Mouse (Mus musculus): ENCODE results near the gene Susd6.

Gene Susd6

DNA sequence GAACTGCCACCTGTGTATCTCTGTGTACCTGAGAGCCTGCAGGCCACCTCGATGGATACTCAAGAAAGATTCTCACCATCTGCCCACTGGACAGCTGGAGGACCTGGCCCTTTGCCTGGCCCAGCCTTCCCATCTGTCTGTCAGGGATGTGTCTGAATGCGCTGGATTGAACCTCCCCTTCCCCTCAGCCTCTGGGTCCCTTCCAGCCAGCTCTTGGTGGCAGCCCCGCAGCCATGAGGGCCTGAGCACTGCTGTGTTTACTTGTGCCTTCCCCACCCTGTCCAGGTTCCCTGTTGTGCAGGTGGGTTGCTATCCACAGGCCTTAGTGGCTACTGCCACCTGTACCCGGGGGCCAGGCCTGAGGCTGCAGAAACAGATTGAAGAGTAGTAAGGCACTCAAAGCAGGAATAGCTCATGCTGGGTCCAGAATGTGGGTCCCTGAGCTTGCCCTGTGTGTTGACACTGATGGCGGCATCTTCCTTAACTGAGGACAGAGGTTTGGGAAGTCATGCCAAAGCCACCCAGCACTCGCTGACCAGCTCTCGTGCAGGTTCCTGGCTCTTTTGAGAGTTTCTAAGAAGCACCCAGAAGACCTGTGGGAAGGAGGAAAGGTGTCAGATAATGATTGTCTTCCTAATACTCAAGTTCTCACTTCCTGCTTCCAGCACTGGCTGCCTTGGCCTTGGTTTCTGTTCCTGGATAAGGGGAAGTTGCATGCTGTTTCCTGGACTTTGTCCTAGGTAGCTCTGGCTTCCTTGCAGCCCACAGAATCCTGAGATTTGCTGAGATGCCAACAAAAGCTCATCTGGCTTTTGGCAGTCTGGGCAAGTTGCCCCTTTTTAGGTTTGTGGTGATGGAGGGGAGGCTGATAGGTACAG lies 87.1 kb downstream of the Susd6 start:
- DNase-seq (ENCODE audit: low read depth, low spot score), result no peak

DNA sequence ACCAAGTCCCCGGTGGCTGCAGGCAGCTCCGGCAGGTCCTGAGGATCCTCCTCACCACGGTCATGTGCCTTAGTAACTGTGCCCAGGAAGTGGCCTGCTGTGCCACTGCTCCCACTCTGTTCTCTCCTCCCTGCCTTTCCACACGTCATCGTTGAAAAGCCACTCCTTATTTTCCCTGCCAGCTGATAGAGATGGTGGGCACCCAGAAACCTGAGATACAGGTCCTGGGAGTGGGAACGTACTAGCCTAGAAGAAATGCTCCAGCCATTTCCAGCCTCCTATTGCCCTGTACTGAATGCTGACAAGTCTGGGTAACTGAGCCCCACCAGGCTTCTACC lies 87.8 kb downstream of the Susd6 start:
- DNase-seq (ENCODE audit: low read depth, low spot score), result no peak

DNA sequence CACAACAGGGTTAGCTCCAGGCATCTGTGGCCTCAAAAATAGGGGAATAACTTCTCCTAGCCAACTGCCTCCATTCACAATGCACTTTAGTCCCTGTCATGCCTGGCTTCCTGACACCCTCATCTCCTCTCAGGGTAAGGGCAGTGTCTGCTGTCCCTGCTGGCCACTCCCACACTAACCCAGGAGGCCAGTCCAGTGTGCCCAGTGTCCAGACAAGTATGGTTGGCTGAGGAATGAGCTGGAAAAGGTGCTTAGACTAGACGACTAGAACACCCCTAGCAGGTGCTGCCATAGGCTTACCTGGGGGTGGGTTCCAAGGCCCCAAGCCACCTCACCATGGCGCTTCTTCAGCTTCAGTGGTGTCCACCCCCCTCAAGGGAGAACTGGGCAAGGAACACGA lies 88.3 kb downstream of the Susd6 start:
- no peak for DNase-seq (ENCODE audit: low read depth, low spot score)

DNA sequence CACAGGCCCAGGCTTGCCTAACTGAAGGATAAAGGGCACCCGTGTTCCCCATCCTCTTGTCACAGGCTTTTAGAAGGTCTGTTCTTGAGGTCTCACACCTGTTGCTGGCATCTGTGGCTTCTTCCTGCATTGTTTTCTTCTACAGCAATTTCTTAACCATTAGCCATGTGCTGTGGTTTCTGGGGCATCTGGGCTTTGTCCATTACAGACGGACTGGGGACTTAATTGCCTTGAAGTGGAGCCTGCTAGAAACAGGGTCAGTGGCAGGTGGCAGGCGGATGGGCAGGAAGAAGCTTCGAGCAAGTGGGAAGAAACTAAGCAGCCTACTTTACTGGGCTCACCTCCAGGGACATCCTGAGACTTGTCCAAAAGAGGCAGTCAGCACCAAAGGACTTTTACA lies 89.0 kb downstream of the Susd6 start:
- no peak for DNase-seq (ENCODE audit: low read depth, low spot score)

DNA sequence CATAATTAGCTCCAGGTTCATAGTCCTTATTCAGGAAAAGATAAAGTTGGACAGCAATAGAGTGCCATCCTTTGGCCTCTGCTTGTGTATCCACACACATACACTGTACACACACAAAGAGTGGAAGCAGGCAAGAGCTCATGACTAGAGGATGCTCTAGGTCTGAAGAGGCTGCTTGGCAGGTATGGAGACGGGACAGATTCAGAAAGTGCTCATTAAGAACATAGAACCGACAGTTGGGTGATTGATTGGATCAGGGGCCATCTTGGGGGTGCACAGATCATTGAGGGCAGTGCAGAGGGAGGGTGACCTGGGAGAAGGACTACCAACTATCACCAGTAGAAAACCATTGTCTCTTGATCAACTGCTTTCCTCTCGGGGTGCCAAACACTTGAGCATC lies 90.8 kb downstream of the Susd6 start:
- no peak for DNase-seq (ENCODE audit: low read depth, low spot score)

DNA sequence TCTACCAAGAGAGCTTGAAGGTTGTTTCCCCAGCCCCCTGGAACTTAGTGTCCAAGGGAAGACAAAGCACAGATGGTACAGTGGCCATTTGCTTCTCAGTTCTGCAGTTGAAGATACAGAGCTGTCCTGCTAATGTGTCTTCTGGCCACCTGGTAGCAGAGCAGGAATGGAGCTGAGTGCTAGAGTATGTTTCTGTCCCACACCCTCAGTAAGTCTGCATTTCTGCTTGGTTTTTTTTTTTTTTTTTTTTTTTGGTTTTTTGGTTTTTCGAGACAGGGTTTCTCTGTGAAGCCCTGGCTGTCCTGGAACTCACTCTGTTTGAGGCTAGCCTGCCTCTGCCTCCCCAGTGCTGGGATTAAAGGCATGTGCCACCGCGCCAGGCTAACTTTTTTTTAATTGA lies 93.0 kb downstream of the Susd6 start:
- no peak for DNase-seq (ENCODE audit: low read depth, low spot score)

DNA sequence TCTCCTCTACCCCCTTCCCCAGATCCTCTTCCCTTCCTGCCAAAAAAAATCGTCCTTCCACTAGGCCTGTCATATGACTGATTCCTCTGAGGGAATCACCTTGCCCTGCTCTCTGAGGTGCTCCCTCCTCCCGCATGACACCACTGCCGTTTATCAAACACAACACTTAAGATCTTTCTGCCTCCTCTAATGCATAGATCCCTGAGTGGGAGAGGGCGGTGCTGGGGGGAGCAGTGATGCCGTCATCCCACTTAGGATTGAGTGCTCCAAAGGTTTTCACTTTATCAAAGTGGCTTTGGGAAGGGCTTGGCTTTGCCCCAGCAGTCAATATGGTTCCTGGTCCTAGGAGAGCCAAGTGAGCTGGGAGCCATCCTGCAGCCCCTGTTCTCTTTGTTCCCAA lies 93.6 kb downstream of the Susd6 start:
- no peak for DNase-seq (ENCODE audit: low read depth, low spot score)

DNA sequence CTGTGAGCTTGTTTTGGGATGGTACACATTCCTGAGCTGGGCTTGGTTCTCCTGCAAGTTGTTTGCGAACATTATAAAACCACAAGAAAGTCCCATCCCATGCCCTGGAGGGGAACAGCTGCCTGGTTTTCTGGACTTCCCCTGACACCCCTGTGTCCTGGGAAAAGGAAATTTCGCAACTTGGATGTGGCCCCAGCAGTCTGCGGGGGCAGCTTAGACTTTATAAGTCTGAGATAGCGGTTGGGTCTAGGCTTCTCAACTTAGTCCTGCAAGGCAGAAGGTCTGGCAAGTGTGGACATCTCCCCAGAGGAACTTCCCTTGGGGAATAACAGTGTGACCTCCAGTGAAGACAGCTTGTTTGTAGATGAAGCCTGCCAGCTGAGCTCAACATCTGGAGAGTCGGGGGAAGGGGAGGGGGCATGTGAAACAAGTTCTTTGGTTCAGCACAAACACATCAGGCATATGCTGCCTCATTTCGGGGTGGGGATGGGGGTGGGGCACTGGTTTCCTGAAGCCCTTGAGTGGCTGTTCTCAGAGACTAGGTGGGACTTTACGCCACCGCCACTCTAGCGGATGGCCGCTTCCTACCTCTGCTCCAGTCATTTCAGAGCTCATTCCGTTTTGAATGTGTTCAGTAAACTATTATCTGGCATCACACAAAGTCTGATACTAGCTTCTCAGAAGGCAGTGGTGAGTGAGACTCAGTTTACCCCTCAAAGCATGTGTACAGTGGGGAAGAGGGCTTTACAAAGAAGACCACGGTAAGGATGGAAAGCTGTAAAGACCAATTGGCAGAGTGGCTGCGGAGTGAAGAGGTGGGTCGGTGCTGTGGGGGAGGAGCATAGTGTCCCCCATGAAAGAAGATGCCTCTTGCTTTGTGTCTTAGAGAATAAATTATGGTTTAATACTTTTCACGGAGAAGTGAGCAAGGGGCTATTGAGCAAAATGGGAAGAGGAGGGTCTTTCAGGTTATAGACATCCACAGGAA lies 95.3 kb downstream of the Susd6 start:
- DNase-seq (ENCODE audit: low read depth, low spot score), result peak; percentile 95

DNA sequence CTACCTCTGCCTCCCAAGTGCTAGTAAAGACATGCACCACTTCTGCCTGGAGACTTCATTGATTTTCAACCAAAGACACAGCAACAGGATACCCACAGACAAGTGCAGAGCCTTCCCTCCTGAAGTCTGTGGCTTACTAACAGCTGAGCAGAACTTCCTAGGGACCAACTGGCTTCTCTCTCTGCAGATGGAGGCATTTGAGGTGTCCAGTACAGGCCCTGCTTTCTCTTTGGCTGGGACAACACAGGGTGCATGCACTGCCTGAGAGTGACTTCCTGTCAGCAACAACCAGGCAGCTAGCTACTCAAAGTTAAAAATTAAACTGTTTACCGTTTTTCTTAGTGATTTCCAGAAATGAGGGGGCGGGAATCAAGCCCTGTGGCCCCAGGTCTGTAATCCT lies 96.7 kb downstream of the Susd6 start:
- no peak for DNase-seq (ENCODE audit: low read depth, low spot score)

DNA sequence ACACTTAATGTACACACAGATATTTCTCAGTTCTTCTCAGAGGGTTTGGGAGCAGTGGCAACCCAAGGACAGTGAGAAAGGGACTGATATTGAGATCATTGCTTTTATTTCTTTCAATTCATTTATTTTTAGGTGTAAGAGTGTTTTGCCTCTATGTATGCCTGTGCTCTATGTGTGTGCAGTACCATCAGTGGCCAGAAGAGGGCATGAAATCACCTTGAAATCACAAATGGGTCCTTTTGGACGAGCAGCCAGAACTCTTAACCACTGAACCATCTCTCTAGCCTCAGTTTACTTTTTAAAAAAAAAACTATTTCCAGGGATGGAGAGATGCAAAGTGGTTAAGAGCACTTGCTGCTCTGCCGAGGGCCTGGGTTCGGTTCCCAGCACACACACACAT lies 99.0 kb downstream of the Susd6 start:
- peak; percentile 38 for DNase-seq (ENCODE audit: low read depth, low spot score)

DNA sequence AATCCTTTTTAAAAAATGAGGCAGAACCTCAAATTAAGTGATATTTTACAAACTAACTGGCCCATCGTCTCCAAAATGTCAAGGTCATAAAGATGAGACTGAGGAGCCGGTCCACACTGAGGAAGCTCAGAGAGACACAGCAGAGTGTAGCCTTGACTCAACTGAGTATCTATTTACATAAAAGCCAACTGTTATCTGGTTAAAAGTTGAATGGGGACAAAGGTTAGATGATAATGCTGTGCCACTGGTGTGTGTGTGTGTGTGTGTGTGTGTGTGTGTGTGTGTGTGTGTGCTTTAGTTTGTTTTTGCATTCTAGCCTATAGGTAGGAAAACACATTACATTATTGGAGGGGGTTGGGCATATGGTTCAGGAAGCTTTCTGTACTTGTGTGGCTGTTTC lies 100.8 kb downstream of the Susd6 start:
- DNase-seq (ENCODE audit: low read depth, low spot score), result no peak

DNA sequence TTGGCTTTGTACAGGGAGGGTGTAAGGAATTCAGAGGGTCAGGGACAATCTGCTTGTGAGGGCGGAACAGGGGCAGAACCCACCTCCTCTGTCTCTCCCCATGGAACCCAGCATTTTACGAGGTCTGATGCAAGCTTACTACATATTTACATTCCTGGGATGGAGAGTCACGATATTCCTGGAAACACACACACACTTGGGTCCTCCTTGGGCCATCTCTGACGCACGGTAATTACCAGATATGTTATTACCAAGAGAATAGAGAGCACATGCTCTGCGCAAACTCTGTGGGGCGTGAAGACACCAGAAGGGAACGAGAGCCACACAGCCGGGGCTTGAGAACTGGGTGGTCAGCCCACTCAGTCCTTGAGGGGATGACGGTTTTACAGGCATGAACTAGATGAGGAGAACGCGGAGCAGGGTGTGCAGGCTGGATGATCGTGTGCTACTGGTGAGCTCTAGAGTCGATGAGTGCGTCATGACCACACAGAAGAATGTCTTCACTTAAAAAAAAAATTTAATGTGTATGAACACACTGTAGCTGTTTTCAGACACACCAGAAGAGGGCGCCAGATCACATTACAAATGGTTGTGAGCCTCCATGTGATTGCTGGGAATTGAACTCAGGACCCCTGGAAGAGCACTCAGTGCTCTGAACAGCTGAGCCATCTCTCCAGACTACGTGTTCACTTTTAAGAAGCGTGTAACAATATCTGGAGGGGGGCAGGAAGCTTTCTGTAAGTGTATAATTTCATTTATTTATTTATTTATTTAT lies 103.6 kb downstream of the Susd6 start:
- DNase-seq (ENCODE audit: low read depth, low spot score), result peak; percentile 28

DNA sequence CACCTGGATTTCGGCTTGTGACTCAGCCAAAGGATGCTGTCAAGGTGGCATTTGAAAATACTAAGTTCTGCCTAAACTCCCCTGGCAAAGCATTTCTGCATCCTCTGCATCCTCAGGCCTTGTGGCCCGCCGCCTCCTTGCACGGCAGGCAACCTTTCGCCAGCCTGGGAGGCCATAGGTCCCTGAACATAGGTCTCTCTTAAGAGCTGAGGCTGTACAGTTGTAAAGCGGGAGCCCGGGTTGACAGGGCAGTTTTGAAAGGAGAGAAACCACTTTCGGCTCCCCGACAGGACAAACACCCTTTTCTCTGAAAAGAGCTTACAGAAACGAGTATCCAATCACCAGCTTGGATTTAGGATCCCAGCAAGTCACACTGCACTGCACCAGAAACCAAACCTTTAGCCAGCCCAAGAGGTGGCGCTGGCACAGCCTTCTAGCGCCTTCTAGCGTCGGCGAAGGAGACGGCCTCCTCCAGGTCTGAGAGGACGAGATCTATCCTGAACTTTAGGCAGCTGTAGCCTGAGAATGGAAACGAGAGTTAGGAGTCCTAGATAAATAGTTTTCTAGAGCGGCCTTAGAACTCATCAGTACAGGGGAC lies 104.8 kb downstream of the Susd6 start:
- DNase-seq (ENCODE audit: low read depth, low spot score), result peak; percentile 84

DNA sequence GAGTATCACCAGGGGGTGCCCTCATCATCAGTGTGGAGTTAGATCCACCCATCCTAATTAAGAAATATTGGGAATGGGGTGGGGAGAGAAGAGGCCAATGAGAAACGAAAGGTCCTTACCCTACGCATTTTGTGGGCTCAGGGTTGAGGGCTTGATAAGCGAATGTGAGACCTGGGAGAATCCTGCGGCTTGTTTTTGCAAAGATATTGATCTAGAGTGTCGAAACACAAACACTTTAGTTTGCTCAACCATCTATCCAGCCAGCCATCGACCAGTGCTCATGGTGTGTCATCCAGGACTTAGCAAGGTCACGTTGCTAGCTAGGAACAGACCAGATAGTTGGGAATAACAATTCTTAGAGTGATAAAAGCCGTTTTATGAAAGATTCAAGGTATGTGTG lies 119.3 kb downstream of the Susd6 start:
- no peak for DNase-seq (ENCODE audit: low read depth, low spot score)

DNA sequence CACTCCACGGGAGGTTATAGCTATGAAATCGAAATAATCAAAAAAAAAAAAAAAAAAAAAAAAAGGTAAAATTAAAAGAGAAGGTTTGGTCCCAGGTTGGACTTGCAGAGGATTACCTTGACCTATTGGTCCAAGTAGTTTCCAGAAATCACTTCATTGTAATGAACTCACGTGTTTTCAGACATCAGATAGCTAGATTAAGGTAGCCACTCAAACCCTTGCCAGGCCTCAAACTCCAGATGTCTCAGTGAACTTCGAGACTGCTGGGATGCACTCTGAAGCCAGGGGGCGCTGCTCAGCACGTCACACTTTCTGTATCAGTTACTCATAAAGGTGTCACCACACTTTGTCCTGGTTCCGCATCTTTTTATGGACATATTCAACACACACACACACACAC lies 127.5 kb downstream of the Susd6 start:
- peak; percentile 30 for DNase-seq (ENCODE audit: low read depth, low spot score)

DNA sequence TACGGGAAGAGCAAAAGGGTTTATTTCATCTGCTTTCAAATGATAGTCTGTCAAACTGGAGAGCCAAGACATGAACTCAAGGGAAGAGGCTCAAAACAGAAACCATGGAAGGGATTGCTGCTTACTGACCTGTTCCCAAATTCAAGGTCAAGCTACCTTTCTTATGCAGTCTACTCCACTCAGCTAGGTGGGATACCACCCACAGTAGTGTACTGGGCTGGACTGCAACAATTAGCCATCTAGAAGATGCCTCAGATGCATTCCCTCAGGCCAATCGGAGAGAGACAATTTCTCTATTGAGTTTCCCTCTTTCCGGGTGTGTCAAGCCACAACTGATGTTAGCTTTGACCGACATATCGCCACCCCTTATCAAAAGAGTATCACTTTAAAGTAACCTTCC lies 131.0 kb downstream of the Susd6 start:
- DNase-seq (ENCODE audit: low read depth, low spot score), result no peak

DNA sequence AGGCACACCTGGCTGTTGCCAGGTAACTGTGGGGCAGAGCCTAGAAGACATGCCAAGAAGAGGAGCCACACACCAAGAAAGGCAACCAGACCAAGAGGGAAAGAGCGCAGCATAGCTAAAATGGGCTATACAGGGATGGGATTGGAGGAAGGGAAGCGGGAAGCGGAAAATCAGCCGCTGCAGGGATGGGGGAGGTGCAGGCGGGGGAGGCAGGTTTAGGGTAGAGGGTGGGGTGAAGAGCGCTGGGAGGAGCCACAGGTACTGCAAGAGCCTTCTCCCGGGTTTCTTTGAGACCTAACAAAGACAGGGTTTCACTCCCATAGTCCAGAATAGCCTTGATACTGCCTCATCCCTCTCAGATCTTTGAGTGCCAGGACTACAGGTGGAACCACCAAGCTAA lies 132.6 kb downstream of the Susd6 start:
- no peak for DNase-seq (ENCODE audit: low read depth, low spot score)

DNA sequence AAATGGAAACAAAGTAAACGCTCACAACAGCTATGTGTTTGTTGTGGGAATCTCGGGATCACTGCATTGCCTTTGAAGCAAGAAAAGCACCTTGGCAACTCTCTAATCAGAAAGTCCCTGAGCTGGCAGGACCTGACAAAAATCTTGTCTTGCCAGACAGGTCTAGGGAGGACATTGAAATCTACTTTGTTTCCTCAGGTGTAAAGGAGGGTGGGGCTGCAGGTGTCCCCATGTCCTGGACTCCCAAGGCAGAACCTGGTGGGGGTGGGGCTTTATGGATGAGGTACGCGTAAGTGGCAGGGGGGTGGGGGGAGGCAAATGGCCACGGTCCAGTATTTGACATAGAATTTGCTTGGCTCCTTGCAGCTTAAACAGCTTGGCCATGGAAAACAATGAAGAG lies 133.3 kb downstream of the Susd6 start:
- DNase-seq (ENCODE audit: low read depth, low spot score), result no peak

DNA sequence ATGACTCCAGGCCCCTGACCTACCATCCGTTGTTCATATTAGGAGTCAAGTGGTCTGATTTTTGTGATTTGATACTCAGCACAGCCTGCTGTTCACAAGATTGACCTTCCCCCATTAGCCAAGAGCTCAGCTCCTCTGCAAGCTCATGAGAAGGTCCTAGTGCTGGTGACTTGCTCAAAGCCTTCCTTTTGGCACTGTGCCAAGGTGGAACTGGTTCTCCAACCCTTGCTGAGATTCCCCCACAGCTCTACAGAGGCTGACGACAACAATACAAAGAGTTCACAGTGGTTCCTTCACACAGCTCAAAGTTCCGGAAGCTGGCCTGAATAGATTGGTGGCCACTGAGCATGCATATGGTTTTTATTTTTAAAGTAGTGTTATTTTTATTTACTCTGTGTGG lies 133.9 kb downstream of the Susd6 start:
- no peak for DNase-seq (ENCODE audit: low read depth, low spot score)

DNA sequence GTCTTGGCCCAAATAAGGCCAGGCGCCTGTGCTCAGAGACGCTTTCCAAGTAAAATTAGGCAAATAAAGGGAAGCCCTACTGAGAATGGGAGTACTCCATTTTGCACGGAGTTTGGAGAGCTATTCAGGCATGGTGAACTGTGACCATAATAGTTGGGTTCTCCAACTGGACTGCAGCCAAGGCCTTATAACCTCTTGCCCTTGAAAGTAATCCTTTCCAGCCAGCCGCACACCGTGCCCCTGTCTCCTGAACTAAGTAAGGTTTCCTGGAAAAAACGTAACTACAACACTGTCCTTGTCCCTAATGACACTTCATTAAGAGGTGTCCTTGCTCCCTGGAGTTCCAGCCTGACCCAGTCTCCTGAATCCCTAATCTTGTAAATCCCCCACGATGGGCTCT lies 135.6 kb downstream of the Susd6 start:
- DNase-seq (ENCODE audit: low read depth, low spot score), result no peak

DNA sequence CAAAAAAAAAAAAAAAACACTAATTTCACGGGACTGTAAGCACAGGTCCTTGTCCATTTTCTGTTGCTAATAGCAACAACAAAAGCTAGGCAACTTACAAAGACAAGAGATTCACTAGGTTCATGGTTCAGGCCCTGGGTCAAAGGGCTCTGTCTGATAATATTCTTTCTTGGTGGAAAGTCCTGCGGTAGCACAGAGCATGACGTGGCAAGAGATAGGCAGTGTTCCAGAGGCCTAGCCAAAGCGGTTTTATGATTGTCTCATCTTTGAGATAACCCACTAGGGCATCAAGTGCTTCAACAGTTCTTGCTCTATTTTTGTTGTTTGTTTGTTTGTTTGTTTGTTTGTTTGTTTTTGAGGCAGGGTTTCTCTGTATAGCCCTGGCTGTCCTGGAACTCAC lies 136.2 kb downstream of the Susd6 start:
- DNase-seq (ENCODE audit: low read depth, low spot score), result no peak

DNA sequence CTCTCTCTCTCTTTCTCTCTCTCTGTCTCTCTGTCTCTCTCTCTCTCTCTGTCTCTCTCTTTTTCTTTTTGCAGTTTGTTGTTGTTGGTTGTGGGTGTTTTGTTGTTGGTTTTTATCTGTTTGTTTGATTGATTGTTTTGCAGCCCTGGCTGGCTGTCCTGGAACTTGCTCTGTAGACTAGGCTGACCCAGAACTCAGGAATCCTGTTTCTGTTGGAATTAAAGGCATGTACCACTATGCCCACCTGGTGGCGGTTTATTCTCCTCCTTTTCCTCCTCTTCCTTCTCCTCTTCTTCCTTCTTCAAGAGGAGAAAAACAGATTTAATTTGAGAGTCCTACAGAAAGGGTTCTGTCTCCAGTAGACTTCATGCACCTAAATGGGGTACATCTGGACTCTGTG lies 137.2 kb downstream of the Susd6 start:
- no peak for DNase-seq (ENCODE audit: low read depth, low spot score)

Data from 3T3-L1 (cell line).